Mouse (Mus musculus): ENCODE results near the gene Tyk2.
A peak's percentile ranks its signal among the peaks of the same experiment; 100 is the strongest.

Gene Tyk2

DNA sequence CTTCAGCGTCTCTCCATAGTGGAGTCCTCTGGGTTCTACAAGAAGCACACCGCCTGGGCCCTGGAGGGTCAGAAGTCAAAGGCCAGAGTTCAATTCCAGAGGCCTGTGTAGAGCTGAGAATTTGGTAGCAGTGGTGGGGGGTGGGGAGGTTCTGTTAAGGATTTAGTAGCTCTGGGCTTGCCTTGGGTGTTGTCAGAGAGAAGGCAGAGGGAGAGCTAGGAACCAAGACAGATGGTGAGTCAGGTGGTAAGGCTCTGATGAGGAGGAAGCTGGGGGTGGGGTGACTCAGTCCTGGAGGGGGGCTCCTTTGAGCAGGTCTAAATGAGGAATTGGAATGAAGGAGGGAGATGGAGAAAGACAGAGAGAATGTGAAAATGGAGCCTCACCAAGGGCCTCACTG lies 68.1 kb downstream of the Tyk2 start:
- DNase-seq (ENCODE audit: low spot score in 2 of 2): peak in 1 of 2 experiments; percentile 67
